Mouse (Mus musculus) frontal cortex, postnatal 25 days (tissue): ENCODE results near the gene Vps53.

Experiments used
- DNase-seq, 2 experiments: peaks; one replicate each; pipeline ENCODE4 v3.0.0; 2022; ENCODE audit warnings: low spot score in 2 of 2

Vps53 gene

DNA sequence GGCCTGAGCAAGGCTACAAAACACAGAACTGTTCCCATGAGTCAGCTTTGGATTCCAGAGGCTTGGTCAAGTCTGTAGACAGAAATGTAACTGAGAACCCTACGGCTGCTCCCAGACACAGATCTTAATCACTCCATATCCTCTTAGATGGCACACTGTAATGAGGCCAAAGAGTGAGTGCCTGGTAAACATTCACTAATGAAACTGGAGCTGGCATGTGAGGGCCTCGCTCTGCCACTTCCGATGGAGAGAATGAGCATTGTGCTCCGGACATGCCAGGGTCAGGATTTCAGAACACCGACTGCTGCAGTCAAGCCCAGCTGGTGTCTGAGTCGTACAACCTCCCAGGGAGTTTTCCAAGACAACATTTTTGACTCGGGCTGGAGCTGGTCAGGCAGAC, 119.5 kb downstream of the Vps53 start:
- DNase-seq, result no peak

DNA sequence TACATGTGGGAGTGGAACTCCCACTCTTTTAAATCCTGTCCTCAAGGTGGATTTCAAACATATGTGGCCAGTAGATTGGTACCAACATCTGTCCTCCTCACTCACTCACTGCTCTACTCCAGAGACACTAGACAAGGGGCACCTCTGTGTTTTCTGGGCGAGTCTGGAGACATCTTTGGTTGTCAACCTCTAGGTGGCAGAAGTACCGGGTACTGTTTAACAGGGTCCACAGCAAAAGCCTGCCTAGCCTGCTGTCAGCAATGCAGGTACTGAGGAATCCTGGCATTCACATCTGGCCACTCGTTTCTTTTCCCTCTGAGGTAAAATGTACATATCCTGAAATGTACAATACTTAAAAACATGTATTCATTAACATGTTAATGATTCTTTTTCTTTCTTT, 123.0 kb downstream of the Vps53 start:
- DNase-seq, result no peak

DNA sequence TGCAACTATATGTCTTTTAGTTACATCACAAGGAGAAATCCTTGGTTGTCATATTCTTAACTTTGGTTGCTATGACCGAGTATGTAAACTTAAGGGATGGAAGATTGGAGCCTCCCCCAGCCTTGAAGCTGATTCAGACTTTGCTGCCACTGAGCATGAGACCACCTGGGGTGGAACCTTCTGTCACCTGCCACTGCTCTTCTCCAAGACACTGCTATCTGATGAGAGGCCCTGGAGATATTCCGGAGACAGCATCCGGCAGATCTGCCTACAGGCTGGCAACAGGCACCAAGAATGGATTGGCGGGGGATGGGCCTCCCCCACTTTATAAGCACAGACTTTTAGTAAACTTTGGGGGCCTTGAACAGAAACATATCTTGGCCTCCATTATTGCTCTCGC, 127.0 kb downstream of the Vps53 start:
- no peak for DNase-seq

DNA sequence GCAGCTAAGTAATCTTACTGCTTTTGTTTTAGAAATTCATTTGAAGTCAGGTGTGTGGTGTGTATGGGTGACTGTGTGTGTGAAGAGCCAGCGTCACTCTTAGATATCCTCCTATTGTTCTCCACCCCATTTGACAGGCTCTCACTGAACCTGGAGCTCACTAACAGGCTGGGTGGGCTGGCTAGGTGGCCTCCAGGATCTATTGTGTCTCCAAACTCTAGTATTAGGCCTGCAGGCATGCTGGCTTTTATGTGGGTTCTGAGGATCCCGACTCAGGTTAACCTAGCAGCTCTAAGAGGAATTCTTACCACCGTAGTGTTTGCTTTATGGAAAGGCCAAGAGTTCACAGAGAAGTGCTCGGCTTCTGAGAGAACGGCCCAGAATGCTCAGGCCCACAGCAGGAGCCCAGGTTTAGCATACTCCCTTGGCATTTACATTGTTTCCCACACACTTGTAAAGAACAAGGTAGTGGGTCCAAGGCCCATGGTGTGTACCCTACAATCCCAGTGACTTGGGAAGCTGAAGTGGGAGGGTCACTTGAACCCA, 128.4 kb downstream of the Vps53 start:
- no peak for DNase-seq

DNA sequence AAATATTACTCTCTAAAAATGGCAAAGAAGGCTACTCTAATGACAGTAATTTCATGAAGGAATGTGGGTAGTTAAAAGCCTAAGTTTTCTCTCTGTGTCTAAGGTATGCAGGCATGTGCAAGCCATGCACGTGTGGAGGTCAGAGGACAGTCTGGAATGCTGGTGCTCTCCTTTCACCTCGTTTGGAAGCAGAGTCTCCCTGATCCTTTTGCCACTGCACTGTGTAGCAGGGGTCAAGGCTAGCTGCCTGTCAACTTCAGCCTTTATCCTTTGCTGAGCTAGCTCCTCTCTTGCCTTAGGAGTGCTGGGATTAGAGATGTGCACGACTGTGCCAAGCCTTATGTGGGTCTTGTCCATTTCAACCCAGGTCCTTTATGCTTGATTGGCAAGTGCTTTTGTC, 128.9 kb downstream of the Vps53 start:
- no peak for DNase-seq

DNA sequence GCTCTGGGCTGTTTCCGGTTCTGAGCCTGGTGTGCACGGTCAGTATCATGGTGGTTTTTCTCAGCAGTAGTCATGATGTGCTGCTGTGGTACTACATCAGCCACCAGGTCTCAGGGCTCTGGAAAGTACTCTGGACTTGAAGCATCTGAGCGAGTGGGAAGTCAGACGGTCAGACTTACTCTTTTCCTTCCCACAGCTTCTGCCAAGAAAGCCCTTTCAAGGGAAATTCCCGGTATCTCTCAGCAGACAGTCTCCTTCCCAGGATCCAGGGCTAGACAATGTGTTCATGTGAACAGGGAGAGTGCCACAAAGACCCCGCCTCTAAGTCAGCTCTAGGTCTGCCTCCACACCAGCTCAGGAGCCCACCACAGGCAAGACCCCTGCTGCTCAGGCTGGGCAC, 134.1 kb downstream of the Vps53 start:
- no peak for DNase-seq

DNA sequence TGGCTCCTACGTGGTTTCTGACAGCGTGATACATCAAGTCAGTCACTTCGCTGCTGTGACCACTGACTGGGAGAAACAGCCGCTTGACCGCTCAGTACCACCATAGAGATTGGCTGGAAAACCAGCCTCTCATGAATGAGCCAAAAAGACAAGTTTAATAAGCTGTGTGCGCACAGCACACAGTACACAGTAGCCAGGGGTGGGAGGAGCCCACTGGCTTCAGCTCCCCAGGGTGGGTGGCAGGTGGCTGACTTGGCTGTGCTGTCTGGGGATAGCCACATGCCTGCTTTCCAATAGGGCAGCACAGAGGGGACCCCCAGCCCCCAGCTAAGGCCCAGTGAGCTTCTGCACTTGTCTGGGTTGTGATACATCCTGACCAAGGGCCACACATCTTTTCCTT, 135.0 kb downstream of the Vps53 start:
- DNase-seq, result no peak

DNA sequence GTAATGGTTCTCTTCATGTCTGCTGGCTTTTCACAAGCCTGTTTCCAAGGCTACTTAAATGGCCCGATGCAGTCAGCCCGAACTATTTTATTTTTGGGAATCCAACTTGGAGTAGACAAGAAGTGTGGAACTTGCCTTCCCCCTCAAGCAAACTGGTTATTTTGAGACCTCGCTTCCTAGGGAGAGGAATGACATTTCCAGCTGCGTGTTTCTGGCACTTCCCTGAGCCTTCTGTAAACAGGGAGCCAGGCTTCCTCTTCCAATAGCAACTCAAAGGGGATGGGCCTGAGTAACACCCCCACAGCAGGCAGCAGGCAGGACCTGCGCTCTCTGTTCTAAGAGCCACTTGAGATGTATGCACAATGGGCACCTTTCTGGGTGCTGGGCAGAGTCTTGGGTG, 136.6 kb downstream of the Vps53 start:
- DNase-seq, result peak in 1 of 2 experiments; percentile 38

DNA sequence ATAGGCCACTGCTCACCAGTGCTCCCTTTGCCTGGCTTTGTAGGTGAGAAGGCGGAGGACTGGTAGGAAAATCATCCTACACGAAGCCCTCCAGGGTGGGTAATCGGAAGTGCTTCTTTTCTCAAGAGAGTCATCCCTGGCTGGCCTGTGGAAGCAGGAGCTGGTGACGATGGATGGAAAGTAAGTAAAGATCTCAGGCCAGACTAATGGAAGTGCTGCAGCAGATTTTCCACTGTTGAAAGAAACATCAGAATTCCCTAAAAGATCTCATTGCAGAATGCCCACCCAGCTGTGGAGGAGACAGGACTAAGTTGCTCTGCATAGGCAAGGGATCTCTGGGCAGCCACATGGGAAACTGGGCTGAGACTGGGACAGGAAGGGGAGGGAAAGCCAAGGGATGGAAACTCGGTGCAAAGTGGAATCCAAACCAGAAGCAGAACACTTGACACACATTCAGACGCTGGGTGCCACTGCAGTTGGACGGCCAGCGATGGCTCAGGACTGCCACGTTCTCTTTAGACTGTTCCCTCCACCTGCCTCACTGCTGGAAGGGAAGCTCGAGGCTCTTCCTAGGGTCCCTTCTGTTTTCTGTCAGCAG, 137.3 kb downstream of the Vps53 start:
- DNase-seq, result no peak

DNA sequence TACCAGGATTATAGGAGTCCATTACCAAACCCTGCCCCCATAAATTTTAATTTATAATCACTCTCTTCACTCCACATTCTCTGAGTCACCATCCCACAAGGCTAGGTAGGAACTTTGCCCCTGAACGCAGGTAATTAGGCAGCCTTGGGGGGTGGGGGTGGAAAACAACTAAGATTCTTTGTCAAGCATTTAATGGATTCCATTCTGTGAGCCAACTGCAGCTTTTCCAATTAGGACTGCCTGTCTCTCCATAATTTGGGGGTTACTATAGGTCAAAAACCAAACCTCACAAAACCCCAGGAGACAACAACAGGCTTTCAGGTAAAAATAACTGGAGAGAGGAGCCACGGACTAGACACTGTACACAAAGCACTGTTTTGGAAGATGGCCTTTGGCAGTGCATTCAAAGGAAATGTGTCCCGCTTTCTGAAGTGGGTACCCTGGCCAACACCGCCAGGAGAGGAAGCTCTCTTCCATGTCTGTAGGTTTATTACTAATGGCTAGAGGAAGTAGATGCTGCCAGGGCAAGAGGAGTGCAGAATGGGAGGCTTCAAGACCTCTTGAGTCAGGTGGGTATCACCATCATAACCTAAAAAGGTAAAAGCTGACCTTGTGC, 138.6 kb downstream of the Vps53 start:
- no peak for DNase-seq

DNA sequence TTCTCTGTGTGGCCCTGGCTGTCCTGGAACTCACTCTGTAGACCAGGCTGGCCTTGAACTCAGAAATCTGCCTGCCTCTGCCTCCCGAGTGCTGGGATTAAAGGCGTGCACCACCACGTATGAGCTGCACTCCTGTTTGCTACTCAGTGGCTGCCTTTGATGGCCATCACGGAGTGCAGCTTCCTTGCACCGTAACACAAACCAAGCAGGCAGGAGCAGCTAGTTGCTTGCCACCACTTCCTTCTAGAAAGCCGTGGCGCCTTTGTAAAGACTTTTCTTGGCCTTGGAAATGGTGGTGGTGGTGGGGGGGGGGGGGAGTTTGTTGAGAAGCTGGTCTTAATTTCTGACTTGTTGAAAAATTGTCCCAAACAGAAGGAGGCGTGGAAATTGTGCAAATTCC, 139.3 kb downstream of the Vps53 start:
- DNase-seq, result no peak

DNA sequence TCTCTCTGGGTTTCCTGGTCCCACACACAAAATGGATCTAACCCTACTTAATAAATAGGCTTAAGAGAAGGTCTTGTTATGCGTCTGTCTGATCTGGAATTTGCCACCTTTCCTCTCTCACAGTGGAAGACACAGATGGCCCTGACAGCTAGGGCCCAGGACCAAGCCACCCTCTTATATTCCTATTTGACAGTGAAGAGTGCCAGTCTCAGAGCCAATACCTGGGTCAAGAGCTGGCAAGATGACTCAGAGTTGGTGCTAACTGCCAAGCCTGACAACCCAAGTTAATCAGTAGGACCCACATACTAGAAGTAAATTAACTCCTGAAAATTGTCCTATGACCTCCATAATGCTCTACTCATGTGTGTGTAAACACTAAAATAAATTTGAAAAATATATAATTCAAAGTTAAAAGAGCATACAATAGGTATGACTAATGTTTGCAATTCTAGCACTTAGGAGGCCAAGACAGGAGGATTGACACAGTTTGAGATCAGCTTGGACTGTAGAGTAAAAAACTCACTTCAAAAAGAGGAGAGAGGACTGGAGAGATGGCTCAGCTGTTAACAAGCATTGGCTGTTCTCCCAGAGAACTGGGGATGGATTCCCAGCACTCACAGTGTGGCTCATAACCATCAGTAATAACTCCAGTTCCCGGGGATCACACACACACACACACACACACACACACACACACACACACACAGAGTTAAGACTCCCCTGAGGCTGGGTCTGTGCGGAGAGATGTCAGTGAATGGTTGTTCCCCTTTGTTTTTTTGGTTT, 140.0 kb downstream of the Vps53 start:
- DNase-seq, result no peak

DNA sequence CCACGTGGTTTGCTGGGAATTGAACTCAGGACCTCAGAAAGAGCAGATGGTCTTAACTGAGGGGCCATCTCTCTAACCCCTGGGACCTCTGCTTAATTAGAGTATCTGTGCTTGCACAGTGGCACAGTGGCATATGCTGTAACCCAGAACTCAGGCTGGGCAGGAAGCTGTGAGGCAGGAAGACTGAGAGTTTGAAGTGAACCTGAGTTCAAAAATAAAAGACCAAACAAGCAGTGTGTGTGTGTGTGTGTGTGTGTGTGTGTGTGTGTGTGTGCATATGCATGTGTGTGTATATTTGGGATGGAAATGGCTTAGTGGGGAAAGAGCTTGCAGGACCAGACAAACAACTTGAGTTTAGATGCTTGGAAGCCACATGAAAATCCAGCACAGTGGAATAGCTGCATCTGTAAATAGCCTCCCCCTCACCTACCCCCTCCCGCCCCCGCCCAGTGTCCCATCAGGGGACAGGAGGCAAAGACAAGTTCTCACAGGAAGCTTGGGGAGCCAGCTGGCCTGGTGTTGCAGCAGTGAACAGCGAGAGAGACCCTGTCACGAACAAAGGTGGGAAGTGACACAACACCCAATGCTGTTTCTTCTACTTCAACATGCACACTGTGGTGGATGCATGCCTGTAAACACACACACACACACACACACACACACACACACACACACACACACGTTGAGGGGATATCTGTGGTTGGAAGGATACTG, 141.7 kb downstream of the Vps53 start:
- no peak for DNase-seq

DNA sequence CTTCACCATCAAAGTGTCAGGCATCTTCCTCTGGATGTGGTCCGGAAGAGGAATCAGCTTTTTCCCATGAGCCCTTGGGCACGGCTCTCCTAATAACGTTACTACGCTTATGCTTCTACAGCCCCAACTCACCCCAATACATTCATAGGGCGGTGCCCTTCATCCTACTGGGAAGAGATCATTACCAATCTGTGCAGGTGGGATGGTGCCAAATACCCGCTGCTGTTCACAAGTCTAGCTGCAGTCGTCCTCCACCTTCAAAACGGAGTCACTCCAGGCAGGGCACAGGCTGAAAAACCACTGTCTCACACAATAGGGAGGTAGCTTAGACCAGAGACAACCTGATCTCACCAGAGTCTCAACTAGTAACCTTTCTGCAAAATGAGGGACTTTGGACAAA, 144.3 kb downstream of the Vps53 start:
- DNase-seq, result no peak

DNA sequence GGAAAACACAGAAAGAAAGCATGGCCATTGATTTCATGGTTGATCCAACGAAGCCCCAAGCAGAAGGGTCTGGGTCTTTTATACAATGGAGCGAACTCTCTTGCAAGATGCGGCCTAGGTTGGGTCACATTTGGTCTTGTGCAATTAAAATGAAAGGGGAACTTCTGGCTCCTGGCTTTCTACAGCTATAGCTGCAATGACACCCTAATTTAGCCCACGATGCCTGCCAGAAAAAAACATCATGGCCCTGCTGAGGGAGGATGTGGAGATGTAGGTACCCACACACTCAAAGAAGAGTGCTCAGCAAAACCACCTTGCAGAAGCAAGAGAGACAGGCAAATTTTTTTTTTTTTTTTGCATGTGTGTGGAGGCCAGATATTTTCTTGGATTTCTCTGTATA, 145.6 kb downstream of the Vps53 start:
- no peak for DNase-seq

DNA sequence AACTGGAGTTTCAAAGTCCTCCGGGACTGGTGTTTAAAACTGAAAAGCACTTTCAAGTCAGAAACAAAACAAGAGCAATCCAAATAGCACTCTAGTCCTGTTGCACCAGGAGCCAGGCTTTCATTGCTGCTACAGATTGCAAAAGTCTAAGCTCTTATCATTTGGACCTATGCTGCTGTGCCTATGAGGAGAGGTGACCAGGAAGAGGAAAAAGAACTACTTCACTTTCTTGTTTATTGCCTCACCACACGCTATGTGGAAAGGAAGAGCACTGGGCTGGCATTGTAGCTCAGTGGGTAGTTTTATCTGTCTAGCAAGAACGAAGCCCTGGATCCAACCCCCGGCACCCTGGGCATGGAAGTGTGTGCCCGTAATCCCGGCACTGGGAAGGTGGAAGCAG, 146.1 kb downstream of the Vps53 start:
- no peak for DNase-seq

DNA sequence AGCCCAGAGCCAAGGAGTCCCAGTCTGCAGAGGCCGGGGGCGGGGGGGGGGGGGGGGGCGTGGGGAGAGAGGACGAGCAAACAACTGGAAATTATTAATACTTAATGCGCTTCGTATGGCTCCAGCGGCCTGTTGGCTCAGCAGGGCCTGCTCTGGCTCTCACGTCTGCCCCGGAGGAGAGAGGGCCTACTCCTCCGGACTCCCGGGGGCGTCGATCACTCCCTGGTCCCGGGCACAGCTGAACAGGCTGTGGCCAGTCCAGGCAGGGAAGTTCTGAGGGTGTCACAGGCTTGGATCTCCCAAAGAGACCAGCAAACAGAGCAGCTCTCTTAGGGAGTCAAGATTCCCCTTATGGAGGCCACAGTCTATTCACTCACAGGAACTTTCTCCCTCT, 151.4 kb downstream of the Vps53 start:
- DNase-seq, result no peak

DNA sequence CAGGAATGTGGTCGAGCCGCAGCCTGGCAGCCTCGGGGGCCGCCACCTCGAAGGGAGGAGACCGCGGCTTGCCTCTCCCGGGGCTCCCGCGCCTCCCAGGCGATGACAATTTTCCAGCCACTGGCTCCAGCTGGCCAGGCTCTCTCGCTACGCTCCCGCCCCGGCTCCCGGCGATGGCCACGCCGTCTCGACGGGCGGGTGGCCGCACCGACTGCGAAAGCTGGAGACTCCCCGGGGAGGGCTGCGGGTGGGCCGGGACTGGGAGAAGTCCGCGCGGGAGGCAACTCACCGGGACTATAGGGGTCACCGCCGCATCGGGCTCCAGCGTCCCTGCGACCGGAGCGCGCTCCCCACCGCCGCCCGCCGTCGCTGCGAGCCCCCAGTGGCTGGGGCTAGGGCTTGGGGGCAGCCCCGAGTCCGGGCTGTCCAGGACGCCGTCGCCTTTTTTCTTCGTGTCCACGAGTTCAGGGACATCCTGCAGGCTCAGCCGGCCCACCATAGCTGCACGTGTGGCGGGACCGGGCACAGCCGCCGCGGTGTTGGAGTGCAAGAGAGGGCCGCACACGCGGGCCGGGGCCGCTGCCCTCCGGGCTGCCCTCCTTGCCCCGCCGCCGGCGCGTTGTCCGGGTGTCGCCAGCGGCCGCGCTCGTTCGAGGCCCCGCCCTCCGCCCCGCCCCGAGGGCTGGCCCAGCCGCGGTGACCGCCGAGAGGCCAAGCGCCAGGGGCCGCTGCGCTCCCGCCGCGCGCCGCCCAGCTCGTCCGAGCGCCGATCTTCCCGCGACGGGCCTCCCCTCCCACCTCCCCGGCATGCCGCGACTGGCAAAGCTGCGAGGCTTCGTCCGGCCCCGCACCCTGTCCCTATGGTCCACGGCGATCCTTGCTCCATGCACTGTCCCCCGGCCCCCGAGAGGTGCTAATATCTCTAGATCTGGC, 152.0 kb downstream of the Vps53 start, which contains the start of gene Rflnb:
Gene Rflnb, minus strand, starts transcription at position 644 of the 933 bp plus-strand sequence.
- DNase-seq, result peak in 1 of 2 experiments; percentile 52

DNA sequence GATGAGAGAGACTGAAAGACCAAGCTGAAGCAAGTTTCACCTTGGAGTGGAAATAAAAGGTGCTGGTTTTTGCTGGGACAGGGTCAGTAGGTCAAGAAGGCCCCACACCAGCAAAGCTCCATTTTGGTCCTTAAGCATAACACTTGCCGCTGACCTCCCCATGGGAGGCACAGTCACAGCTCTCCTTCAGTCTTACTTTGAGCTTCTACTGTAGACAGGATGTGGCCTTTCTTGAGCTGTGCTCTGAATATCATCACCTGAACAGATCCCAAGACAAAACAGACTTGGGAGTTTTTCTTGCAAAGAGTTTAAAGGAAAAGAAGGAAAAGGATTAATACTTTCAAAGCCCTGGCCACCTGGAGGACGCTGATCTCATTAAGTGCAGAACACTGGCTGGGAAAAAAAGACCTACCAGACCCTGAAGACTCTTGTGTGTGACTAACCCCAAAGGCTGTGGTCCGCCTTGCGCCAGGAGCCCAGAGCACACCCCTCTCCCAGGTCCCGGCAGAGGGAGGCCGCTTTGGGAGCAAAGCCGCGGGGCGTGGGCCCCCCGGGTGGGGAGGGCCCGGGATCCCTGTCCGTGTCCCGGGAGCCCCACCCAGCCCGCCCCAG, 152.8 kb downstream of the Vps53 start:
- no peak for DNase-seq

DNA sequence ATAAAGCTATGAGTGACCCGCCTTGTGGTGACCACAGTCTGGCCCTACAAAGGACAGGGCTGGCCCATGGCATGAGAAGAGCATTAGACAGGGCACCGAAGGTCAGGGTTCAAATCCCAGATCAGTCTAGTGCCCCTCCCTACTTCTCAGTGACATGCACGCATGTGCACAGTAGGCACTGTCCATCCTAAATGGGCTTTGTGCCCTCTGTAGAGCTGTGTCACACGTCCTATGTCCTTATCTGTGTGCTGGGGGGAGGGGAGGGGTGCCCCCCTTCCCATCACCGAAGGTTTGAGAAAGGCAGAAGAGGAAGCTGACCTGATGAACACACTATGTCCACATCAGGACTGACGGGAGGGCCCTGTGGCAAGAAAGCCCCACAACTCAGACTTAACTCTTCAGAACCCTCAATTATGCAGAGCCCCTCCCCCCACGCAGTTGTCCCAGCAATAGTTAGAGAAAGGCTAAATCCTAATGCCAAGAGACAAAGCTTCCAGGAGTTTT, 154.3 kb downstream of the Vps53 start:
- DNase-seq, result no peak

DNA sequence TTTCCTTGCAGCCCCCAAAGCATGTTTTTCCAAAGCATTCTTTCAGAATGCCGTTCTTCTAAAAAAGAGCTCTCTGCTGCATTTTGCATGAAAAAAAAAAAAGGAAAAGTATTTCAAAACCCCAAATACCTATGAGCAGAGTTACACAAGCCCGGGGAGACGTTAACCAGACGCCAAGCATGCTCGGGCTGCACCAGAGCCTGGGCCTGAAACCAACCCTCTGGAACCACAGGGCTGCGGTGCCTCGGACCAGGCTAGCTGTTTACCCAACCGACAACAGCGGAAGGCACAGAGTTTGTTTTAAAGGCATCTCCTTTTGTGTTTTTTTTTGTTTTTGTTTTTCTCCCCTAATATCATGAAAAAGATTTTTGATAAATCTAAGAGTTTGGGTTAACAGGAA, 158.5 kb downstream of the Vps53 start:
- no peak for DNase-seq
